Mouse (Mus musculus) heart, embryonic 14.5 days (tissue): ENCODE results near the gene Ccdc89. TPM values are rescaled to one million over a fixed set of nuclear protein-coding genes. Genes with fewer than 3 reads are reported as not detected.

Experiments used
- ATAC-seq: fragments of 200-750 bp; cut with Nextera tagmentation; 2 replicates; pipeline ENCODE4 v1.8.0; 2017; ENCODE audit warnings: low read depth, moderate TSS enrichment; ENCODE audit not compliant: insufficient number of reproducible peaks, insufficient read depth, low FRiP score
- H3K27ac ChIP-seq, 2 experiments: fragments of 200-500 bp in 1 of 2; fragments of 300-500 bp in 1 of 2; sonication (generic) in 1 of 2; replicated peaks in 1 of 2; 2 replicates each; pipeline ENCODE4 v1.5.1; 2012 to 2014; ENCODE audit warnings: low read depth in 2 of 2, low read length in 2 of 2, control low read depth in 1 of 2, mild to moderate bottlenecking in 1 of 2, mixed read lengths in 1 of 2; ENCODE audit not compliant: control insufficient read depth in 1 of 2, insufficient read depth in 1 of 2
- H3K27me3 ChIP-seq: fragments of 300-500 bp; sonication (generic); 2 replicates; pipeline ENCODE4 v1.6.1; 2014; ENCODE audit warnings: mild to moderate bottlenecking, low read length, control low read depth; ENCODE audit not compliant: control insufficient read depth, insufficient read depth
- H3K36me3 ChIP-seq: fragments of 300-500 bp; sonication (generic); 2 replicates; pipeline ENCODE4 v1.6.1; 2014; ENCODE audit warnings: mild to moderate bottlenecking, control low read depth, low read length, mixed read lengths; ENCODE audit not compliant: control insufficient read depth, insufficient read depth
- H3K4me1 ChIP-seq, 2 experiments: fragments of 200-500 bp in 1 of 2; fragments of 300-500 bp in 1 of 2; sonication (generic) in 1 of 2; 2 replicates each; pipeline ENCODE4 v1.6.1; 2012 to 2014; ENCODE audit warnings: low read length in 2 of 2, control low read depth in 1 of 2, mixed read lengths in 1 of 2; ENCODE audit not compliant: control insufficient read depth in 2 of 2, insufficient read depth in 2 of 2
- H3K4me2 ChIP-seq: fragments of 300-500 bp; sonication (generic); 2 replicates; pipeline ENCODE4 v1.6.1; 2014; ENCODE audit warnings: mild to moderate bottlenecking, low read length
- H3K4me3 ChIP-seq, 2 experiments: fragments of 200-500 bp in 1 of 2; fragments of 300-500 bp in 1 of 2; sonication (generic) in 1 of 2; 2 replicates each; pipeline ENCODE4 v1.5.1; 2012 to 2014; ENCODE audit warnings: low read length in 2 of 2, mild to moderate bottlenecking in 2 of 2, control low read depth in 1 of 2, low read depth in 1 of 2, moderate library complexity in 1 of 2; ENCODE audit not compliant: control insufficient read depth in 1 of 2, insufficient read depth in 1 of 2
- H3K9ac ChIP-seq: fragments of 300-500 bp; sonication (generic); 2 replicates; pipeline ENCODE4 v1.6.1; 2014; ENCODE audit warnings: mild to moderate bottlenecking, low read length
- H3K9me3 ChIP-seq: fragments of 300-500 bp; sonication (generic); 2 replicates; pipeline ENCODE4 v1.6.1; 2016; ENCODE audit warnings: low read length, control low read depth; ENCODE audit not compliant: control insufficient read depth
- WGBS: fragments of 180-500 bp; shearing (Covaris S2); extraction: QIAGEN DNeasy Blood & Tissue Kit; methylation state at CpG from one replicate; pipeline ENCODE4 v1.1.7; 2014; 5-methylcytosine and 5-hydroxymethylcytosine counted together
- polyA plus RNA-seq: library from polyadenylated mRNA; unstranded; fragments of >200 nt; fragmentation: Nextera tagmentation; extraction: Ambion mirVana; gene quantifications from 2 replicates; pipeline ENCODE4 v1.2.1, GENCODE M21; 2014

The Ccdc89 gene
- polyA plus RNA-seq, 1 experiment from 2014 or later: 1.1 TPM

GRCm38 (mm10) chr7:90456149-90456844 lies 29.9 kb downstream of the Ccdc89 start:
- H3K9me3 ChIP-seq: no peaks in the 10 kb centered on the region
- H3K27me3 ChIP-seq: 0 out of 2 replicates have a peak, but pooled peaks cover 4% of the 10 kb centered on the region
- WGBS: 23% methylated on average over 7 of the region's 7 CpGs
- peaks cover 38% of the 10 kb centered on the region for H3K36me3 ChIP-seq
- H3K9ac ChIP-seq: peak overlapping the region; percentile 89
- no peak for ATAC-seq
- peak overlapping the region; percentile 41 to 95; a peak in 3 of 4 replicates for H3K27ac ChIP-seq
- peaks cover 4 to 13% of the 10 kb centered on the region in 2 experiments for H3K4me1 ChIP-seq
- H3K4me2 ChIP-seq: peak overlapping the region; percentile 68
- H3K4me3 ChIP-seq: peak overlapping the region; percentile 81 to 93

GRCm38 (mm10) chr7:90456845-90457468 lies 30.6 kb downstream of the Ccdc89 start, which contains the start of gene Tmem126a:
Gene Tmem126a, minus strand, starts transcription at chr7:90457229.
- Histone ChIP-seq H3K27me3 (0 out of 2 replicates have a peak, but pooled peaks cover 4% of the 10 kb centered on the region), H3K27ac (peak within 1 kb of the TSS; percentile 90 to 95), H3K9me3 (no peaks in the 10 kb centered on the region), H3K9ac (peak within 1 kb of the TSS; percentile 89), H3K4me3 (peak within 1 kb of the TSS; percentile 81 to 93), H3K4me1 (peaks cover 4 to 13% of the 10 kb centered on the region in 2 experiments), H3K4me2 (peak within 1 kb of the TSS; percentile 68), H3K36me3 (peaks cover 32% of the 10 kb centered on the region)
- ATAC-seq: peak; percentile 95
- WGBS: under 1% methylated on average over 41 of the region's 41 CpGs

- H3K4me1 ChIP-seq: peaks cover 4 to 13% of the 10 kb centered on the region in 2 experiments
- H3K9me3 ChIP-seq: no peaks in the 10 kb centered on the region
- H3K9ac ChIP-seq: peak overlapping the region; percentile 89
- 0 out of 2 replicates have a peak, but pooled peaks cover 4% of the 10 kb centered on the region for H3K27me3 ChIP-seq
- H3K4me2 ChIP-seq: peak overlapping the region; percentile 68
- WGBS: 8% methylated on average over 10 of the region's 10 CpGs
- peaks cover 27% of the 10 kb centered on the region for H3K36me3 ChIP-seq
- H3K27ac ChIP-seq: peak overlapping the region; percentile 90 to 95
- peak; percentile 36; the same call in 1 of the 2 replicates for ATAC-seq
- H3K4me3 ChIP-seq: peak overlapping the region; percentile 81 to 93
Measured at GRCm38 (mm10) chr7:90457517-90457916, 31.1 kb downstream of the Ccdc89 start.

GRCm38 (mm10) chr7:90460330-90460729 lies 34.0 kb downstream of the Ccdc89 start:
- no peak overlapping the region for H3K27ac ChIP-seq
- no peak overlapping the region for H3K9ac ChIP-seq
- H3K36me3 ChIP-seq: no peaks in the 10 kb centered on the region
- H3K4me2 ChIP-seq: no peak overlapping the region
- no peak overlapping the region for H3K4me3 ChIP-seq
- H3K4me1 ChIP-seq: peaks cover 4 to 13% of the 10 kb centered on the region in 2 experiments
- ATAC-seq: no peak
- H3K27me3 ChIP-seq: 0 out of 2 replicates have a peak, but pooled peaks cover 4% of the 10 kb centered on the region
- H3K9me3 ChIP-seq: no peaks in the 10 kb centered on the region
- 24% methylated on average over 10 of the region's 10 CpGs for WGBS

- WGBS: 15% methylated on average over 14 of the region's 14 CpGs
Measured at GRCm38 (mm10) chr7:90460930-90461329, 34.6 kb downstream of the Ccdc89 start.

GRCm38 (mm10) chr7:90461441-90461840 lies 35.1 kb downstream of the Ccdc89 start:
- WGBS: 90% methylated on average over 5 of the region's 5 CpGs
- H3K27ac ChIP-seq: no peak overlapping the region
- no peak for ATAC-seq
- no peak overlapping the region for H3K9ac ChIP-seq
- no peak overlapping the region for H3K4me3 ChIP-seq
- 0 out of 2 replicates have a peak, but pooled peaks cover 4% of the 10 kb centered on the region for H3K27me3 ChIP-seq
- peaks cover 2 to 5% of the 10 kb centered on the region in 2 experiments; a peak in 2 of 4 replicates for H3K4me1 ChIP-seq
- H3K36me3 ChIP-seq: no peaks in the 10 kb centered on the region
- no peak overlapping the region for H3K4me2 ChIP-seq
- no peaks in the 10 kb centered on the region for H3K9me3 ChIP-seq

More at GRCm38 (mm10) chr7:90460930-90461329, 34.6 kb downstream of the Ccdc89 start:
- no peak for ATAC-seq
- Histone ChIP-seq H3K36me3 (no peaks in the 10 kb centered on the region), H3K27me3 (0 out of 2 replicates have a peak, but pooled peaks cover 4% of the 10 kb centered on the region), H3K4me2 (peak overlapping the region; percentile 29; the same call in 1 of the 2 replicates), H3K4me3 (no peak overlapping the region), H3K9me3 (no peaks in the 10 kb centered on the region), H3K27ac (no peak overlapping the region), H3K9ac (no peak overlapping the region), H3K4me1 (peaks cover 4 to 9% of the 10 kb centered on the region in 2 experiments)

- H3K9me3 ChIP-seq: no peaks in the 10 kb centered on the region
- no peak overlapping the region for H3K9ac ChIP-seq
- peaks cover 28% of the 10 kb centered on the region for H3K36me3 ChIP-seq
- H3K4me3 ChIP-seq: no peak overlapping the region
- ATAC-seq: no peak
- peaks cover under 1% of the 10 kb centered on the region; the same call in 1 of the 2 replicates for H3K27me3 ChIP-seq
- H3K27ac ChIP-seq: no peak overlapping the region
- WGBS: 54% methylated on average over 2 of the region's 2 CpGs
- peaks cover 0 to 7% of the 10 kb centered on the region in 2 experiments; a peak in 2 of 4 replicates for H3K4me1 ChIP-seq
- no peak overlapping the region for H3K4me2 ChIP-seq
Measured at GRCm38 (mm10) chr7:90473511-90473910, 47.1 kb downstream of the Ccdc89 start.
